Mouse (Mus musculus) liver, adult (tissue): ENCODE measurements around the gene Fam243.

ENCODE experiments used
- GATA4 ChIP-seq: IDR thresholded peaks from 2 replicates; pipeline ENCODE4 v1.6.1; 2014; ENCODE audit warnings: mild to moderate bottlenecking, low read length; ENCODE audit not compliant: insufficient replicate concordance

The Fam243 gene

GRCm38 (mm10) chr16:92330966-92331365, 9.7 kb upstream of the Fam243 start:
- 0 out of 2 replicates have a peak, but pooled peaks have one; percentile 57 for TF ChIP-seq GATA4

- no peak for TF ChIP-seq GATA4
Measured at GRCm38 (mm10) chr16:92327911-92328310, 6.7 kb upstream of the Fam243 start.

GRCm38 (mm10) chr16:92325062-92325406, 3.8 kb upstream of the Fam243 start:
- no peak for TF ChIP-seq GATA4

- TF ChIP-seq GATA4, result no peak
Measured at GRCm38 (mm10) chr16:92324309-92325061, 3.2 kb upstream of the Fam243 start.

- no peak for TF ChIP-seq GATA4
Measured at GRCm38 (mm10) chr16:92320361-92320760, 880 bp downstream of the Fam243 start.

- no peak for TF ChIP-seq GATA4
Measured at GRCm38 (mm10) chr16:92319353-92320109, 1.7 kb downstream of the Fam243 start.

GRCm38 (mm10) chr16:92316049-92316738, 5.0 kb downstream of the Fam243 start:
- TF ChIP-seq GATA4, result no peak

GRCm38 (mm10) chr16:92313953-92314741, 7.1 kb downstream of the Fam243 start:
- TF ChIP-seq GATA4, result no peak

- TF ChIP-seq GATA4, result no peak
Measured at GRCm38 (mm10) chr16:92309126-92309525, 12.1 kb downstream of the Fam243 start.

GRCm38 (mm10) chr16:92307947-92308346, 13.3 kb downstream of the Fam243 start:
- TF ChIP-seq GATA4, result no peak

GRCm38 (mm10) chr16:92305519-92305918, 15.7 kb downstream of the Fam243 start:
- TF ChIP-seq GATA4, result no peak

- TF ChIP-seq GATA4, result no peak
Measured at GRCm38 (mm10) chr16:92302506-92302905, 18.7 kb downstream of the Fam243 start.

- TF ChIP-seq GATA4, result no peak
Measured at GRCm38 (mm10) chr16:92301989-92302388, 19.3 kb downstream of the Fam243 start.

GRCm38 (mm10) chr16:92301412-92301806, 19.8 kb downstream of the Fam243 start:
- no peak for TF ChIP-seq GATA4

GRCm38 (mm10) chr16:92300649-92301411, 20.4 kb downstream of the Fam243 start, which contains the start of gene Smim11:
Gene Smim11 (plus strand): TSS chr16:92301286.
- peak; percentile 98 for TF ChIP-seq GATA4

GRCm38 (mm10) chr16:92295328-92295727, 25.9 kb downstream of the Fam243 start:
- TF ChIP-seq GATA4, result no peak
